Mouse (Mus musculus) lung, postnatal 25 days (tissue): Measurements from ENCODE around the gene Olfr678.
"Not testable (repeated sequence)": the region's sequence is repeated elsewhere in the genome, so short reads cannot be mapped to it uniquely, and the experiment has no call there.

ENCODE experiments used
- DNase-seq: peaks from one replicate; pipeline ENCODE4 v3.0.0; 2022; ENCODE audit warnings: low spot score

The Olfr678 gene

DNA sequence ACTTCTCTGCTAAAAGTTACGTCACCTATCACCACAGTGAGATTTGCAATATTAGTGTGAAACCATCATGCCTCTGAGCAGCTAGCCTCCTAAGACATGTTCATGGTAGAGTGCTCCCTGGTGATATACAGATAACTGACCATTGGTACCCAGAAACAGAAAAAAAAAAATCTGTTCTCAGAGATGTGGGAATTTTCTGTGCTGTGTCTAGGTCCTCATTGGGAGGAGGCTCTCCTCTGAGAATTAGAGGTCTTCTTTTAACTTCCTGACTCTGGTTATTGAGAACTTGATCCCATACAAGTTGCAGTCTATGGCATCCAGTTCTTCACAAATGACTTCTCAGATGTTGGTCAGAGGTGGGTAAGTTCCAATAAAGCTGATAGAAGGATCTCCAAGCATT, at the start of gene Olfr678:
Gene Olfr678 (plus strand): TSS at position 301 of the 400 bp plus-strand sequence.
- no peak for DNase-seq

DNA sequence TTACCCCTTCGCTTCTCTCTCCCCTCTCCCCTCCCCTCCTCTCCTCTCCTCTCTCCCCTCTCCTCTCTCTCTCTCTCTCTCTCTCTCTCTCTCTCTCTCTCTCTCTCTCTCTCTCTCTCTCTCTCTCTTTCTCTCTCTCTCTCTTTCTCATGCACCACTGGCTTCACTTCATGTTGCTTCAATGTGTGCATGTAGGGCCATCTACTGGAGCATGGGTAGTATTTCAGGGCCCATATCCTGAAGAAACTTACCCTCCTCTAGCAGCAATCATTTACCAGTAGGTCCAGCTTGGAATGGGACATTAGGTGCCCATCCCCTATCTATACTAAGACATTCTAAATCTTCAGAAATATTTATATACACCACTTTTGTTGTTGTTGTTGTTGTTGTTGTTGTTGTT, 41.7 kb upstream of the Olfr678 start:
- no peak for DNase-seq

DNA sequence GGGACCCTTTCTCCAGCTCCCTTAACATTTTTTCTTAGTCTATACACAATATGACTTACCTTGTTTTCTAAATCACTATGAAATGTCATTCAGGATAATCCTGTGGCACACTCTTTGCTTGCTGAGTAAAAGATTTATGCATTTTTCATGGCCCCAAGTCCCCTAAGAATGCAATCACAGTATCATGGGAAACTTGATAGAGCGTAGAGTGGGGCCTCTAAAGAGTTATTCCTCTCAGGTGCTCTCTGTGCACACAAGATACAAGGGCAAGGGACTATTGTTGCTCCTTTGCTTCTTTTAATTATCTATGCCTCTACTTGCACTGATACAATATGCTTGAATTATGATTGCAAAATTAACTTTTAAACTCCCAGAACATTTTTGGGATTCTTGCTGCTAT, 35.9 kb upstream of the Olfr678 start, which contains the start of gene Olfr675:
Gene Olfr675 (minus strand): TSS at position 101 of the 400 bp plus-strand sequence.
- DNase-seq = no peak

DNA sequence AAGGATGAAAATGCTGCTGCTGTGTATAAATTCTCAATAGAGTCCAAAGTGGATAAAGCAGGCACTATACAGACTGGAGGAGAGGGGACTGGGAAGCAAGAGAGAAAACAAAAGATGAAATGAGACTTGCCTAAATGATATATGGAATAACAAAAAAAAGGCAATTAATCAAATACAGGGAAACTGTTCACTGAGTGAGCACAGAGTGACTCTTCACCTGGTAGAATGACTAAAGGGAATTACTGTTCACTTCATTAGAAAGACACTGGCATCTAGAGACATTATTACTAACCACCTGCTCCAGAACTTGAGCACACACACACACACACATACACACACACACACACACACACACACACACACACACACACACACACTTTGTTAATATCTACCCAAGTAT, 31.9 kb upstream of the Olfr678 start, which contains the start of gene Olfr676:
Gene Olfr676 (plus strand): TSS at position 301 of the 400 bp plus-strand sequence.
- no peak for DNase-seq

DNA sequence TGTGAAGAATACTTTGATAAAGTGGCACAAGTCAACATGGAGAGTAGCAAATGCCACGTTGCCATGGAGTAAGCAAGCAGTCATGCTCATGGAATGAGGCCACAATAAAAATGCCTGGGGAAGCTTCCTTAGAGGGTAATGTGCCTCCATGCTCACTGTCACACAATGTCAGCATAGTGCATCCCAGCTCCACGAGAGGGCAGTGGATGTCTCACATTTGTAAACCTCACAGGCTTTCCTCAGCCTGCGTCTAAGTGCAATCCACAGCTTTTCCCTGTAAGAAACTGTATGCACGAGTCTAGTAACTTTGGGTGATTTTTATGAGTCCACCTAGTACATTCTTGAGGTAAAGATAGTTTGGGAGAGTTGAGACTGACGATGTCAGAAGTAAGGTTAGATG, 30.4 kb upstream of the Olfr678 start:
- DNase-seq = not testable (repeated sequence)

DNA sequence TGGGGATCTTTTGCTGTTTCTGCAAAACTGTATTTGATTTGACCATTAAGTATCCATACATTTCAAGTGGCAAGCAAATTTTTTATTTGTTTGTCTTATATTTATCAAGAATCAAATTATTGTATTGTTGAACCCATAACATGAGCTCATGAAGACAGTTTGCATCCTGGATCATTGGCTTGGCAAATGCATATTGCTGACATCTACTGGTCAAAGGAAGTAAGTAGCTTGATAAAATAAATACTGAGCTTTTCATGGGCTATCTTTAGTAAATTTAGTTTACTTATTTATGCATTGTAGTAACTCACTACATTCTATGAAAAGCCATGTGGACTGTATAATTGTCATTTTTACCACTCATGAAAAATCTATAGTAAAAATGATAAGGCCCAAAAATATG, 5.3 kb upstream of the Olfr678 start:
- DNase-seq = no peak

DNA sequence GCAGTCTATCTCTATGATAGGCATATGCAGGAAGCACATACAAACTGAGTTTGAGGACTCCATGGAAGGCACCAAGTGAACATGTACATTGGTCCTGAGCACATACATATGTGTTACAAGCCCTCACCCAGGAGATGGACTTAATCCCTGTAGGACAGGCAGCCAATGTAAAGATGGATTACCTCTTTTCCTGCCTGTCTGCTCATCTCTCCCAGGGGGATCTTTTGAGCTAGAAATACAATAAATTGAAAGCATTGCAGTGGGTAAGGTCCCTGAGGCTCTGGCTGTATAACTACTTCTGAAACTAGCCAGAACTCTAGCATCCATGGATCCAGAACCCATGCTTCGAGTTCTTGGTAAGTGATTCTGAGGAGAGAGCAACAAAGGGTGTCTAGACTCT, 16.6 kb downstream of the Olfr678 start, which contains the start of gene Olfr679:
Gene Olfr679 (plus strand): TSS at position 301 of the 400 bp plus-strand sequence.
- DNase-seq = no peak

DNA sequence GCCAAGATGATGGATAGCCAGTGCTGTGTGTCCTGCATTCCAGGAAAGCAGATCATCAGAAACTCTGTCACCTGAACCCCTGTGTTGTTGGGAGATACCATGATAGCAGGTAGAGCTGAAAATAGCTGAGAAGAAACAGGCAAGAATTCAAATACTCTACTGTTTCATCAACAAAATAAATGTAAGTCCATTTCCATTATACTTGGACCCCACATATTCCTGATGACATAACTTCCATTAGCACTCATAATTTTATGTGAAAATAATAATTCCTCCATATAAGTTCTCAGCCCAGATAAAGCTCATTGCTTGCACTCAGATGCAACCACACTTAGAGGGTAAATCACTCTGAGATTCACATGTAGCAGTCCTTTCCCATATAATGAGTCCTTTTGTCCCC, 28.4 kb downstream of the Olfr678 start, which contains the start of gene Olfr680-ps1:
Gene Olfr680-ps1 (minus strand): TSS at position 101 of the 400 bp plus-strand sequence.
- DNase-seq = not testable (repeated sequence)

DNA sequence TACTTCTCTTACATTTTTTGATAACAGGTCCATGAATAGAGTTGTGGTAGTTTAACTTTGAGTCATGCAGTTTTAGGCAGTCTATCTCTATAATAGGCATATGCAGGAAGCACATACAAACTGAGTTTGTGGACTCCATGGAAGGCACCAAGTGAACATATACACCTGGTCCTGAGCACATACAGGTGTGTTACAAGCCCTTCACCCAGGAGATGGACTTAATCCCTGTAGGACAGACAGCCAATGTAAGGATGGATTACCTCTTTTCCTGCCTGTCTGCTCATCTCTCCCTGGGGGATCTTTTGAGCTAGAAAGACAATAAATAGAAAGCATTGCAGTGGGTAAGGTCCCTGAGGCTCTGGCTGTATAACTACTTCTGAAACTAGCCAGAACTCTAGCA, 52.3 kb downstream of the Olfr678 start, which contains the start of gene Olfr681:
Gene Olfr681 (plus strand): TSS at position 301 of the 400 bp plus-strand sequence.
- DNase-seq = no peak
